Mouse (Mus musculus) limb, embryonic 12.5 days (tissue): ENCODE measurements around the gene Rfk. TPM values are rescaled to one million over a fixed set of nuclear protein-coding genes. Genes with fewer than 3 reads are reported as not detected.

Source experiments
- ATAC-seq: fragments of 200-750 bp; cut with Nextera tagmentation; 2 replicates; pipeline ENCODE4 v1.8.0; 2017; ENCODE audit warnings: low read depth, moderate TSS enrichment; ENCODE audit not compliant: insufficient number of reproducible peaks, insufficient read depth, low FRiP score, low TSS enrichment
- H3K27ac ChIP-seq: fragments of 300-500 bp; sonication (generic); 2 replicates; pipeline ENCODE4 v1.5.1; 2016; ENCODE audit warnings: mild to moderate bottlenecking, moderate library complexity
- H3K27me3 ChIP-seq: fragments of 300-500 bp; sonication (generic); 2 replicates; pipeline ENCODE4 v1.6.1; 2016; ENCODE audit warnings: mild to moderate bottlenecking, moderate library complexity
- H3K36me3 ChIP-seq: fragments of 300-500 bp; sonication (generic); 2 replicates; pipeline ENCODE4 v1.6.1; 2016; ENCODE audit warnings: mild to moderate bottlenecking, moderate library complexity
- H3K4me1 ChIP-seq: fragments of 300-500 bp; sonication (generic); replicated peaks from 2 replicates; pipeline ENCODE4 v1.6.1; 2016
- H3K4me2 ChIP-seq: fragments of 300-500 bp; sonication (generic); 2 replicates; pipeline ENCODE4 v1.6.1; 2016; ENCODE audit warnings: mild to moderate bottlenecking, moderate library complexity
- H3K4me3 ChIP-seq: fragments of 300-500 bp; sonication (generic); replicated peaks from 2 replicates; pipeline ENCODE4 v1.5.1; 2016; ENCODE audit warnings: mild to moderate bottlenecking
- H3K9ac ChIP-seq: fragments of 300-500 bp; sonication (generic); replicated peaks from 2 replicates; pipeline ENCODE4 v1.6.1; 2016; ENCODE audit warnings: mild to moderate bottlenecking, moderate library complexity
- H3K9me3 ChIP-seq: fragments of 300-500 bp; sonication (generic); 2 replicates; pipeline ENCODE4 v1.6.1; 2016; ENCODE audit warnings: mild to moderate bottlenecking, moderate library complexity
- WGBS: fragments of 180-500 bp; shearing (Covaris S2); methylation state at CpG from one replicate; pipeline ENCODE4 v1.1.7; 2016; 5-methylcytosine and 5-hydroxymethylcytosine counted together
- polyA plus RNA-seq: library from polyadenylated mRNA; unstranded; fragments of >200 nt; fragmentation: Nextera tagmentation; extraction: Ambion mirVana; gene quantifications from 2 replicates; pipeline ENCODE4 v1.2.1, GENCODE M21; 2016

Rfk gene
- polyA plus RNA-seq, 1 experiment from 2014 or later, result 83.7 TPM

DNA sequence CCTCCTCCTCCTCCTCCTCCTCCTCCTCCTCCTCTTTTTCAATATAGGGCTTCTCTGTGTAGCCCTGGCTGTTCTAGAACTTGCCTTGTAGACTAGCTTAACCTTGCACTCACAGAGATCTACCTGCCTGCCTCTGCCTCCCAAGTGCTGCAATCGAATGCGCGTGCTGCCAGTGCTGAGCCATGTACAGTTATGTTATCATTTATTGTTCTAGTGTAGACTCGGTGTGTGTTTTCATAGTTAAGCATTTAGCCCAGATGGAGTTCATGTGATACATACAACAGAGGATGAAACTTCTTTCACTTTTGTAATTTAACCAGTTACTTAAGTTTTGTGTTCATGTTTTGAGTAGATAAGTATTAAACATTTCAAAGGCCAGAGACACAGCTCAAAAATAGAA is 8.8 kb upstream of the Rfk start:
- Histone ChIP-seq H3K36me3 (no peaks in the 10 kb centered on the region), H3K9ac (no peak overlapping the region), H3K4me3 (no peak overlapping the region), H3K27ac (no peak overlapping the region), H3K9me3 (no peaks in the 10 kb centered on the region), H3K4me1 (no peaks in the 10 kb centered on the region; the same call in 1 of the 2 replicates), H3K27me3 (no peaks in the 10 kb centered on the region), H3K4me2 (no peak overlapping the region)
- WGBS, result 93% methylated on average over 4 of the region's 4 CpGs
- ATAC-seq, result no peak

- H3K27me3 ChIP-seq, result no peaks in the 10 kb centered on the region
- H3K9ac ChIP-seq, result no peak overlapping the region
- no peak overlapping the region for H3K27ac ChIP-seq
- 88% methylated on average over 1 of the region's 1 CpGs for WGBS
- no peak overlapping the region for H3K4me3 ChIP-seq
- H3K36me3 ChIP-seq, result no peaks in the 10 kb centered on the region
- ATAC-seq, result no peak
- H3K9me3 ChIP-seq, result no peaks in the 10 kb centered on the region
- no peak overlapping the region for H3K4me2 ChIP-seq
- no peaks in the 10 kb centered on the region; the same call in 1 of the 2 replicates for H3K4me1 ChIP-seq
Observed at GRCm38 (mm10) chr19:17385426-17385825, 8.4 kb upstream of the Rfk start.

GRCm38 (mm10) chr19:17386424-17386823 is 7.4 kb upstream of the Rfk start:
- Histone ChIP-seq H3K27ac (no peak overlapping the region), H3K4me1 (no peaks in the 10 kb centered on the region), H3K9ac (no peak overlapping the region), H3K4me3 (no peak overlapping the region), H3K4me2 (no peak overlapping the region), H3K36me3 (no peaks in the 10 kb centered on the region), H3K9me3 (no peaks in the 10 kb centered on the region), H3K27me3 (0 out of 2 replicates have a peak, but pooled peaks cover 2% of the 10 kb centered on the region)
- no peak for ATAC-seq
- WGBS, result 64% methylated on average over 6 of the region's 6 CpGs

- Histone ChIP-seq H3K27ac (no peak overlapping the region), H3K4me1 (no peaks in the 10 kb centered on the region), H3K4me3 (no peak overlapping the region), H3K36me3 (no peaks in the 10 kb centered on the region), H3K9ac (no peak overlapping the region), H3K4me2 (no peak overlapping the region), H3K9me3 (no peaks in the 10 kb centered on the region), H3K27me3 (0 out of 2 replicates have a peak, but pooled peaks cover 4% of the 10 kb centered on the region)
- WGBS, result 26% methylated on average over 2 of the region's 2 CpGs
- no peak for ATAC-seq
Observed at GRCm38 (mm10) chr19:17388404-17388803, 5.4 kb upstream of the Rfk start.

DNA sequence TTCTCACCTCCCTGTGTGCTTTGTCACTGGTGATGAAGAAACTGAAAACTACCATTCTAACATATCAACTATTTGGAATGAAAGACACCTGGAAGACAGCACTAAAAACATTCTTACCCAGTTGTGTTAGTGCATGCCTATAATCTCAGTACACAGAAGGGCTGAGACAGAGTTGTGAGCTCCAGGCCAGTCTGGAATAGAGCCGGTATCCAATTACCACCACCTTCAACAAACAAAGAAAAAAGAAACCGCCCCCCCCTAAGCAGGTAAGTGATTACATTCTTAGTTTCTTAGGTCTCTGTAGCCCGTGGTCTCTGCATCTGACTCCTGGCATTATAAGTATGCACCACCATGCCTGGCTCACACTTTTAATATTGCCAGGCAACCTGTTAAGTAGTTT is 977 bp upstream of the Rfk start:
- no peak for ATAC-seq
- peaks cover 16% of the 10 kb centered on the region for H3K36me3 ChIP-seq
- WGBS, result 13% methylated on average over 3 of the region's 3 CpGs
- peaks cover 6% of the 10 kb centered on the region; the same call in 1 of the 2 replicates for H3K4me1 ChIP-seq
- H3K9ac ChIP-seq, result no peak overlapping the region
- no peak overlapping the region for H3K27ac ChIP-seq
- H3K4me3 ChIP-seq, result no peak overlapping the region
- no peaks in the 10 kb centered on the region for H3K9me3 ChIP-seq
- H3K4me2 ChIP-seq, result peak overlapping the region; percentile 66
- 0 out of 2 replicates have a peak, but pooled peaks cover 4% of the 10 kb centered on the region for H3K27me3 ChIP-seq

DNA sequence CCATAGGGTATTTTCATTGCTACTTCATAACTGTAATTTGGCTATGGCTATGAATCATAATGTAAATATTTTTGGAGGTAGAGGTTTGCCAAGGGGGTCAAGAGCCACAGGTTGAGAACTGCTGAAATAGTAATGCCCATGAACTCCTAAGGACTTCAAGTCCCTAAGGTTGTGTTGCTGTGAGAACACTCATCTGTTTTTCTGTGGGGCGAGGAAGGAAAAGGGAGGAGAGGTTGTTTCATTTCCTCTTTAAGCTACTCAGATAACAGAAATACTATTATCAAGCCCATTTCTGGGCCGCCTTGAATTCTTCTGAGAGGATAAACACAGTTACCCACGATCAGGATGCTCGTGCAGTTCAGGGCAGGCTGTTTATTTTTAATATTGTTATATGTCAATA is 3.0 kb downstream of the Rfk start:
- no peak overlapping the region for H3K27ac ChIP-seq
- H3K4me2 ChIP-seq, result no peak overlapping the region
- H3K36me3 ChIP-seq, result peaks cover 45% of the 10 kb centered on the region
- ATAC-seq, result no peak
- no peak overlapping the region for H3K9ac ChIP-seq
- H3K4me3 ChIP-seq, result no peak overlapping the region
- H3K4me1 ChIP-seq, result peaks cover 6% of the 10 kb centered on the region; the same call in 1 of the 2 replicates
- H3K27me3 ChIP-seq, result no peaks in the 10 kb centered on the region
- WGBS, result 91% methylated on average over 4 of the region's 4 CpGs
- H3K9me3 ChIP-seq, result no peaks in the 10 kb centered on the region

GRCm38 (mm10) chr19:17397922-17398321 is 4.1 kb downstream of the Rfk start:
- Histone ChIP-seq H3K36me3 (peaks cover 45% of the 10 kb centered on the region), H3K4me1 (peaks cover 6% of the 10 kb centered on the region; the same call in 1 of the 2 replicates), H3K4me3 (no peak overlapping the region), H3K9ac (no peak overlapping the region), H3K9me3 (no peaks in the 10 kb centered on the region), H3K4me2 (no peak overlapping the region), H3K27me3 (no peaks in the 10 kb centered on the region), H3K27ac (no peak overlapping the region)
- WGBS, result 79% methylated on average over 5 of the region's 5 CpGs
- ATAC-seq, result no peak

DNA sequence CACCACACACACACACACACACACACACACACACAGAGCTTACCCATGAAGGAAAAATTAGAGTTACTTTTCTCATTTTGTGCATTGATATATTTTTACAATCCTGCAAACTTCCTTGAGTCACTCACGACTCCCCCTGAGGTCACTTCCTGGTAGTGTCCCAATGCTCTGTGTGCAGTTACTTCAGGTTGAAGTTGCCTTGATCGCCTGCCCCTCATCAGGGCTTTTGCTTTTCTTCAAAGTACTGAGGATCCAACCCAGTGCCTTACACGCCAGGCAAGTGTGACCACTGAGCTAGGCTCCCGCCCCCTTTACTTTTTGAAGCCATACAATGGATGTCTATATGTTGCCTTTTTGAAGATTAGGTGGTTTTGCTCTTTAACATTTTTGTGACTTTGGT is 6.1 kb downstream of the Rfk start:
- 0 out of 2 replicates have a peak, but pooled peaks cover 4% of the 10 kb centered on the region for H3K4me1 ChIP-seq
- no peak overlapping the region for H3K4me2 ChIP-seq
- 90% methylated on average over 4 of the region's 4 CpGs for WGBS
- H3K27ac ChIP-seq, result no peak overlapping the region
- no peaks in the 10 kb centered on the region for H3K27me3 ChIP-seq
- H3K9me3 ChIP-seq, result no peaks in the 10 kb centered on the region
- ATAC-seq, result no peak
- H3K9ac ChIP-seq, result no peak overlapping the region
- H3K36me3 ChIP-seq, result peaks cover 45% of the 10 kb centered on the region
- H3K4me3 ChIP-seq, result no peak overlapping the region

- no peak for ATAC-seq
- no peak overlapping the region for H3K4me3 ChIP-seq
- WGBS, result 89% methylated on average over 4 of the region's 4 CpGs
- no peak overlapping the region for H3K27ac ChIP-seq
- no peak overlapping the region for H3K4me2 ChIP-seq
- H3K27me3 ChIP-seq, result no peaks in the 10 kb centered on the region
- H3K9ac ChIP-seq, result no peak overlapping the region
- H3K4me1 ChIP-seq, result no peaks in the 10 kb centered on the region
- H3K36me3 ChIP-seq, result peaks cover 45% of the 10 kb centered on the region
- H3K9me3 ChIP-seq, result no peaks in the 10 kb centered on the region
Observed at GRCm38 (mm10) chr19:17400571-17400970, 6.7 kb downstream of the Rfk start.

GRCm38 (mm10) chr19:17403175-17403574 is 9.3 kb downstream of the Rfk start:
- WGBS, result 84% methylated on average over 4 of the region's 4 CpGs
- H3K9ac ChIP-seq, result no peak overlapping the region
- H3K9me3 ChIP-seq, result peaks cover 13% of the 10 kb centered on the region; the same call in 1 of the 2 replicates
- H3K4me1 ChIP-seq, result no peaks in the 10 kb centered on the region
- H3K27ac ChIP-seq, result no peak overlapping the region
- no peak overlapping the region for H3K4me3 ChIP-seq
- H3K36me3 ChIP-seq, result peaks cover 26% of the 10 kb centered on the region
- no peak overlapping the region for H3K4me2 ChIP-seq
- no peaks in the 10 kb centered on the region for H3K27me3 ChIP-seq
- ATAC-seq, result no peak

GRCm38 (mm10) chr19:17406823-17407222 is 13.0 kb downstream of the Rfk start:
- no peak overlapping the region for H3K4me3 ChIP-seq
- no peak overlapping the region for H3K27ac ChIP-seq
- H3K36me3 ChIP-seq, result no peaks in the 10 kb centered on the region
- no peak overlapping the region for H3K4me2 ChIP-seq
- no peak overlapping the region for H3K9ac ChIP-seq
- H3K4me1 ChIP-seq, result no peaks in the 10 kb centered on the region
- no peak for ATAC-seq
- H3K9me3 ChIP-seq, result peaks cover 13% of the 10 kb centered on the region; the same call in 1 of the 2 replicates
- WGBS, result 91% methylated on average over 5 of the region's 5 CpGs
- H3K27me3 ChIP-seq, result no peaks in the 10 kb centered on the region

DNA sequence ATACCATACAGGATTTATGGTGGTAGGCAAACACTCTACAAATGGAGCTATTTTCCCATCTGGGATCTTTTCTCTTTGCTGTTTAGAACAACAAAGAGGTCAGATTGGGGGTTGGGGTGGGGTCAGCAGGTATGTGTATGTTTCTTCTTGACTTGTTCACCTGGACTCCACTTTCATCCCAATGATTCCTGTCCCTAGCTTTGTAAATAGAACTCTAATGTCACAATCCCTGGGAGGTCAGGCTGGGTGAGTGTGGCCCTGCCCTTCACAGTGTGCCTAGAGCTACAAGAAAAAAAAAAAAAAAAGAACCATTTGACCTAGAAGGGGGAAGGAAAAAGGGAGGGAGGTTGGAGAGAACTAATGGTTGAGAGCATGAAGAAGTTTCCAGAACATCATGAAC is 14.7 kb downstream of the Rfk start:
- Histone ChIP-seq H3K36me3 (no peaks in the 10 kb centered on the region), H3K9ac (no peak overlapping the region), H3K9me3 (peaks cover 13% of the 10 kb centered on the region; the same call in 1 of the 2 replicates), H3K4me1 (no peaks in the 10 kb centered on the region), H3K27ac (no peak overlapping the region), H3K4me3 (no peak overlapping the region), H3K27me3 (no peaks in the 10 kb centered on the region), H3K4me2 (no peak overlapping the region)
- ATAC-seq, result no peak
